Mouse (Mus musculus): ENCODE results near the gene Rasgef1a. TPM values are rescaled to one million over a fixed set of nuclear protein-coding genes. Genes with fewer than 3 reads are reported as not detected.

Rasgef1a gene
- polyA plus RNA-seq, 1 experiment: 0.02 TPM

DNA sequence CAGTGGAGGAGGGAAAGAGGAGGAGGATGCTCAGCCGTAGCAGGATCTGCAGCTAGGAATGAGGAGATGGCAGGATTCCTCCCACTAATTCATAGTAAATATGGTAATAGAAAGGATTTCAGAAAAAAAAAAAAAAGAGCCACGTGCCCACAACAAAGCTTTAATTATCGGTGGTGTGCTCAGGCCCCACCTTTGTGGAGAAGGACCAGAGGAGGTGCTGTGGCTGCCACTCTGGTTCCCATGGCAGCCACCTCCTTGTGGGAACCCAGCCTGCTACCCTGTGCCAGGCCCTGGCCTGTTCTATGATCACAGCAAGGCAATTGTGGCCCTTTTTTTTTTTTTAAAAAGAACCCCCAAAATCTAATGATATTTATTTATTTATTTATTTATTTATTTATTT is 60.2 kb downstream of the Rasgef1a start:
- H3K27ac ChIP-seq (ENCODE audit: control insufficient read depth, insufficient read depth, low read depth, low read length): no peak overlapping the region
- no peak overlapping the region for H3K4me3 ChIP-seq (ENCODE audit: control insufficient read depth, low read depth, low read length)
- no peaks in the 10 kb centered on the region for H3K27me3 ChIP-seq (ENCODE audit: control insufficient read depth, insufficient read depth, low read length)
- no peaks in the 10 kb centered on the region for H3K36me3 ChIP-seq (ENCODE audit: control insufficient read depth, insufficient read depth, low read length)
- TF ChIP-seq POLR2A (IDR thresholded peaks at IDR 0.05; ENCODE audit: control insufficient read depth, low read depth, low read length): no peak
- TF ChIP-seq CTCF (IDR thresholded peaks at IDR 0.05; ENCODE audit: control insufficient read depth, insufficient read depth, insufficient replicate concordance, low read depth, low read length): no peak
- no peaks in the 10 kb centered on the region for H3K4me1 ChIP-seq (ENCODE audit: control insufficient read depth, insufficient read depth, low read length)

DNA sequence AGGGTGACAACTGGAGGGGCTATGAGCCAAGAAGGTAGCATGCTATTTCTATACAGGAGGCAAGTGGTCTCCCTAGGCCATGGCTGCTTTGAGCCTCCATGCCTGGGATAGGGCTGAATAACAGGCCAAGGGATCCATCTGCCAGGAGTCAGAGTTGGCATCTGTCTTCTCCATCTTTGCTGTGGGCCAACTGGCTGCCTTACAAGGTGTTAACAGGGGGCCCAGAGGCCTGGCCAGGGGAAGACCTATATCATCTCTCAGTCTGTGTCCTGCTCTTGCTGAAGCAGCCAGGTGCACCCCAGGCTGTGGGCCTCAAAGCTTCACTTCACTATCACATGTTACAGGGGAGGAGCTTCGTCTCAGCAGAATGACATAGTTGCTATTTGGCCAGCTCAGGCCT is 60.9 kb downstream of the Rasgef1a start:
- Histone ChIP-seq H3K27me3 (ENCODE audit: control insufficient read depth, insufficient read depth, low read length) (no peaks in the 10 kb centered on the region), H3K27ac (ENCODE audit: control insufficient read depth, insufficient read depth, low read depth, low read length) (no peak overlapping the region), H3K36me3 (ENCODE audit: control insufficient read depth, insufficient read depth, low read length) (no peaks in the 10 kb centered on the region), H3K4me3 (ENCODE audit: control insufficient read depth, low read depth, low read length) (no peak overlapping the region), H3K4me1 (ENCODE audit: control insufficient read depth, insufficient read depth, low read length) (no peaks in the 10 kb centered on the region)
- TF ChIP-seq CTCF (IDR thresholded peaks at IDR 0.05; ENCODE audit: control insufficient read depth, insufficient read depth, insufficient replicate concordance, low read depth, low read length) (no peak), POLR2A (IDR thresholded peaks at IDR 0.05; ENCODE audit: control insufficient read depth, low read depth, low read length) (no peak)

DNA sequence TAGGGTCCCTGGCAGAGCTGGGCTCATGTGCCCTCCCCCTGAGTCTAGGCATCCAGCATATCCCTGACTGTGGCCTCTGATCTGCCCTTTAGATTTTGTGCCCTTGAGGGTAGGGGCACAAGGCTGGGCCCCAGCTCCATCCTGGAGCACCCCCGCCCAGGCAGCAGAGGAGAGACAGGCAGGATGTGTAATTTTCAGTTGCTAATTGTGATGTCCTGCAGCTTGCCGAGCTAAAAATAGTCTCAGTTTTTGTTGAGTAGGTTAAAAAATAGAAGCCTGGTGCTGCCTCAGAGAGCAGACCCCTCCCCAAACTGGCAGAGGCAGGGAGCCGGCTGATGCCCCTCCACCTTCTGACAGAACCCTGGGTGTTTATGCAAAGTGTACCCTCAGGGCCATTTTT is 62.9 kb downstream of the Rasgef1a start:
- TF ChIP-seq POLR2A (IDR thresholded peaks at IDR 0.05; ENCODE audit: control insufficient read depth, low read depth, low read length): no peak
- no peak for TF ChIP-seq CTCF (IDR thresholded peaks at IDR 0.05; ENCODE audit: control insufficient read depth, insufficient read depth, insufficient replicate concordance, low read depth, low read length)
- Histone ChIP-seq H3K4me3 (ENCODE audit: control insufficient read depth, low read depth, low read length) (no peak overlapping the region), H3K36me3 (ENCODE audit: control insufficient read depth, insufficient read depth, low read length) (no peaks in the 10 kb centered on the region), H3K27ac (ENCODE audit: control insufficient read depth, insufficient read depth, low read depth, low read length) (no peak overlapping the region), H3K27me3 (ENCODE audit: control insufficient read depth, insufficient read depth, low read length) (no peaks in the 10 kb centered on the region), H3K4me1 (ENCODE audit: control insufficient read depth, insufficient read depth, low read length) (no peaks in the 10 kb centered on the region)

DNA sequence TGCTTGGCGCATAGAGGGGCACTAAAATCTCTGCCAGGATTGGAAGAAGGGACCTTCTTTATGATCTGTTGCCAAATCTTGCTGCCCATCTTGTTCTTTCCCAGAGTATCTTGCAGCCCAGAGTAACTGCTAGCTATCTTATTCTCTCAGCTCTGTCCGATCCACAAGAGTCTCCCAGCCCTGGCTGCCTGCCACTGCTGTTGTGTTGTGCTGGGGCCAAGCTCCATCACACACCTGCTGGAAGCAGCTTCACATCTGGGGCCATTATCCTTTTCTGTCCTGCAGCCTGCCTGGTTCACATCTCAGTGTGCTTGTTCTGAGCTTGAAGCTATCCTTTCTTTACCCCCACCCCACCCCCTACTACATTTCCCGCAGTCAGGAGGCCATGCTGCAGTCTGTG is 65.0 kb downstream of the Rasgef1a start:
- TF ChIP-seq CTCF (IDR thresholded peaks at IDR 0.05; ENCODE audit: control insufficient read depth, insufficient read depth, insufficient replicate concordance, low read depth, low read length) (no peak), POLR2A (IDR thresholded peaks at IDR 0.05; ENCODE audit: control insufficient read depth, low read depth, low read length) (no peak)
- H3K27me3 ChIP-seq (ENCODE audit: control insufficient read depth, insufficient read depth, low read length): no peaks in the 10 kb centered on the region
- H3K4me1 ChIP-seq (ENCODE audit: control insufficient read depth, insufficient read depth, low read length): no peaks in the 10 kb centered on the region
- H3K27ac ChIP-seq (ENCODE audit: control insufficient read depth, insufficient read depth, low read depth, low read length): no peak overlapping the region
- H3K36me3 ChIP-seq (ENCODE audit: control insufficient read depth, insufficient read depth, low read length): no peaks in the 10 kb centered on the region
- H3K4me3 ChIP-seq (ENCODE audit: control insufficient read depth, low read depth, low read length): no peak overlapping the region

DNA sequence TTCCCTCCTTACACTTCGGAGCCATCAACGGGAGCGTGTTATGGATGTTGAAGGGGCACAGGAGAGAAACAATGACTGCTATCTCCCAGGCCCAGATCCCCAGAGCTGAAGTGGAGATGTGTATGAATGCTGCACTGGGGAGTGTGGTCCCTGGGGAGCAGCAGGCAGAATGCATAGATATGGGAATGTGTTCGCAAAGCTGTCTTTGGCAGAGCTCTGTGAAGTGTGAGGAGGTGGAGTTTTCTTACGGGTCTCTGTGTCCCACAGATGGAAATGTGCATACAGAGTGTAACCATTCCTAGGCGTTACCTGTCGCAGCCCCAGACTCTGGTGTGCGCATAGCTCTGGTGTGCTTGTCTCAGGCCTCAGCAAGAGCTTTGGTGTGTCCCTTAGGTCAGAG is 65.5 kb downstream of the Rasgef1a start:
- no peaks in the 10 kb centered on the region for H3K36me3 ChIP-seq (ENCODE audit: control insufficient read depth, insufficient read depth, low read length)
- no peak overlapping the region for H3K27ac ChIP-seq (ENCODE audit: control insufficient read depth, insufficient read depth, low read depth, low read length)
- TF ChIP-seq CTCF (IDR thresholded peaks at IDR 0.05; ENCODE audit: control insufficient read depth, insufficient read depth, insufficient replicate concordance, low read depth, low read length): no peak
- no peak for TF ChIP-seq POLR2A (IDR thresholded peaks at IDR 0.05; ENCODE audit: control insufficient read depth, low read depth, low read length)
- H3K4me3 ChIP-seq (ENCODE audit: control insufficient read depth, low read depth, low read length): no peak overlapping the region
- no peaks in the 10 kb centered on the region for H3K4me1 ChIP-seq (ENCODE audit: control insufficient read depth, insufficient read depth, low read length)
- H3K27me3 ChIP-seq (ENCODE audit: control insufficient read depth, insufficient read depth, low read length): no peaks in the 10 kb centered on the region

DNA sequence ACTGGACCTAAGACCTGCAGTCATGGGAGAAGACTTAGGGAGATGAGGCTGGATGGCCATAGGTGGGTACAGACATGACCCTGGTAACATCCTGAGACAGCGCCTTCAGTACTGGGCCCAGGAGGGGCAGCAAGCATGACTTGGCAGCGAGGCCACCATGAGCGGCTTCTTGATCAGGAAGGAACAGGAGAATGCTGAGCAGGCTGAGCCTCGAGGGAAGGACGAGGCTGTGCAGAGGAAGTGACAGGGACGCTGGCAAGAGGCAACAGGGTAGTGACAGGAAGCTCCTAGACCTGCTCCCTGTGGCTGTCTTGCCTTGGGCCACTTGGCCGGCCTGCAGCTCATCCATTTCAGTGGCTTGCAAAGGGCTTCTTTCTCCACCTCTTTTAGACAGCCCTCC is 66.2 kb downstream of the Rasgef1a start:
- TF ChIP-seq CTCF (IDR thresholded peaks at IDR 0.05; ENCODE audit: control insufficient read depth, insufficient read depth, insufficient replicate concordance, low read depth, low read length) (no peak), POLR2A (IDR thresholded peaks at IDR 0.05; ENCODE audit: control insufficient read depth, low read depth, low read length) (no peak)
- Histone ChIP-seq H3K4me3 (ENCODE audit: control insufficient read depth, low read depth, low read length) (no peak overlapping the region), H3K36me3 (ENCODE audit: control insufficient read depth, insufficient read depth, low read length) (no peaks in the 10 kb centered on the region), H3K27ac (ENCODE audit: control insufficient read depth, insufficient read depth, low read depth, low read length) (no peak overlapping the region), H3K27me3 (ENCODE audit: control insufficient read depth, insufficient read depth, low read length) (no peaks in the 10 kb centered on the region), H3K4me1 (ENCODE audit: control insufficient read depth, insufficient read depth, low read length) (no peaks in the 10 kb centered on the region)

DNA sequence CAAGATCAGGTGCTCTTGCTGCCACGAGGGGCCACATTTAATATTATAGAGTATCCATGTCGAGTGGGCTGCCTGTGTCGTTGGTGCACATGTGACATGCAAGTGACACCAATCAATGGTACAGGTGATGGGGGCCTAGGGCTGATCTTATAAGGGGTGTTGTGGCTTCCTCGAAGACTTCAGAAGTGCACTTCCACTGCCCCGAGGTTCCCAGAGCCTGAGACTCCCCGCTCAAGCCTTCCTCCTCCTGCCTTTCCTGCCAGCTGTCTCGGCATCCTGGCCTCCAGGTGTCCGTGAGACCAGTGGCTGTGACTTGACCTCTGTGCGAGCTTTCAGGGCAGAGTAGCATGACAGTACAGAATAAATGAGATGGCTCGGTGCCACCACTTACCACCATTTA is 67.5 kb downstream of the Rasgef1a start:
- Histone ChIP-seq H3K36me3 (ENCODE audit: control insufficient read depth, insufficient read depth, low read length) (no peaks in the 10 kb centered on the region), H3K4me3 (ENCODE audit: control insufficient read depth, low read depth, low read length) (no peak overlapping the region), H3K4me1 (ENCODE audit: control insufficient read depth, insufficient read depth, low read length) (no peaks in the 10 kb centered on the region), H3K27me3 (ENCODE audit: control insufficient read depth, insufficient read depth, low read length) (no peaks in the 10 kb centered on the region), H3K27ac (ENCODE audit: control insufficient read depth, insufficient read depth, low read depth, low read length) (no peak overlapping the region)
- no peak for TF ChIP-seq POLR2A (IDR thresholded peaks at IDR 0.05; ENCODE audit: control insufficient read depth, low read depth, low read length)
- TF ChIP-seq CTCF (IDR thresholded peaks at IDR 0.05; ENCODE audit: control insufficient read depth, insufficient read depth, insufficient replicate concordance, low read depth, low read length): no peak

DNA sequence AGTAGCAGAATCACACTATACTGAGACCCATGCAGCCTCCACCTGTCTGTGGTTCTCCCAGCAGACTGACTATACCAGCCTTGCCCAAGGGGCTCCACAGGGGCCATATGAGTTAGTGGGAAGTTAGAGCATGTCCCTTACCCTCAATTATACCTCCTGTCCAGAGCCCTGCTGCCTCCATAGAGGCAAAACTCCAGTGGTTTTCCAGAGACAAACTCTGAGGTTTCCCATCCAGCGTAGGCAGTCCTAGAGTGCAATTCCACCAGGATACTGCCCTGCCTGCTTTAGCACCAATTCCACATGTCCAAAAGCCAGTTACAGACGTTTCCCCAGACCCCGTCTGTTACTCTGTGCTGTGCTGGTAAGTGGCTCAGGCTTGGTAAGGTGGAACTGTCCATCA is 68.1 kb downstream of the Rasgef1a start:
- TF ChIP-seq POLR2A (IDR thresholded peaks at IDR 0.05; ENCODE audit: control insufficient read depth, low read depth, low read length) (no peak), CTCF (IDR thresholded peaks at IDR 0.05; ENCODE audit: control insufficient read depth, insufficient read depth, insufficient replicate concordance, low read depth, low read length) (no peak)
- no peaks in the 10 kb centered on the region for H3K36me3 ChIP-seq (ENCODE audit: control insufficient read depth, insufficient read depth, low read length)
- H3K4me3 ChIP-seq (ENCODE audit: control insufficient read depth, low read depth, low read length): no peak overlapping the region

More for the DNA sequence above, 68.1 kb downstream of the Rasgef1a start:
- Histone ChIP-seq H3K27ac (ENCODE audit: control insufficient read depth, insufficient read depth, low read depth, low read length) (no peak overlapping the region), H3K27me3 (ENCODE audit: control insufficient read depth, insufficient read depth, low read length) (no peaks in the 10 kb centered on the region), H3K4me1 (ENCODE audit: control insufficient read depth, insufficient read depth, low read length) (no peaks in the 10 kb centered on the region)

Data from testis, adult 2 months (tissue).